Mouse (Mus musculus) megakaryocyte, embryonic 14.5 days (primary cell): ENCODE results near the gene Nostrin.

Experiments
- FLI1 ChIP-seq: IDR thresholded peaks from 2 replicates; pipeline ENCODE4 v1.6.1; 2012; ENCODE audit warnings: low read length, inconsistent platforms, mixed read lengths
- GATA1 ChIP-seq: IDR thresholded peaks from 3 replicates; pipeline ENCODE4 v1.6.1; 2012; ENCODE audit warnings: mixed read lengths, low read length, inconsistent platforms, borderline replicate concordance

DNA sequence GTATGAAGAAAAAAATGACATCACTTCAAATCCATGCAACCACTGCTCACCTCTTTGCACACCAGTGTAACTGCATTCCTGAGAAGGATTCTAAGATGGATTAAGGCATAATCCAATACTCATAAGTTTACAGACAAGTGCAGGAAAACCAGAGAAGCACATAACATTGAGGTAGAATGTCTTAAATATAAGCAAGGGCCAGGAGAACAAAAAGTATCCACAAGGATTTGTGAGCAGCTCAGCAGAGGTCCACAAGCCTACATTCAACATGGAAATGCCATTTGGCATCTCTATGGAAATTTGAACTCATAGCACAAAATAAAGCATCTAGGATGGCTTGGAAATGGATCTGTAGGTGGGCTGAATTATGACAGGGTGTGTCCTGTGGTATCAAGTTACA lies 39.8 kb upstream of the Nostrin start:
- no peak for TF ChIP-seq GATA1
- no peak for TF ChIP-seq FLI1
